26 mouse cellular contexts compared by ENCODE assay signal in genomic region chr16:30376237-30376636, GRCm38 (mm10). TPM values are rescaled to one million over a fixed set of nuclear protein-coding genes. Genes with fewer than 3 reads are reported as not detected.
DNase-seq lines count a peak whose midpoint lies in the region; ATAC-seq and TF ChIP-seq lines count a peak whose summit lies in the region.
"Had no signal": no experiment of that assay in that cellular context is flagged by ENCODE, and none has a peak within 500 bp of the region (broad histone marks: within the 10 kb centered on the region; RNA-seq: fewer than 3 reads in every experiment).

No protein-coding gene starts in this region.

- H3K36me3 ChIP-seq in liver, embryonic 13.5 days, result peaks cover 14% of the 10 kb centered on the region
- peaks cover 22% of the 10 kb centered on the region for H3K36me3 ChIP-seq in liver, embryonic 12.5 days
- peaks cover 45 to 64% of the 10 kb centered on the region in 2 experiments for H3K36me3 ChIP-seq in MEL (ENCODE audit: control insufficient read depth in 1 of 2, insufficient read depth in 2 of 2, low read length in 2 of 2)
- H3K36me3 ChIP-seq: embryonic facial prominence, embryonic 15.5 days had no signal

- no peak for TF ChIP-seq CTCF in MEL (IDR thresholded peaks at IDR 0.05 in 2 of 3, conservative IDR thresholded peaks at IDR 0.05 in 1 of 3; ENCODE audit: control insufficient read depth in 1 of 3, insufficient read depth in 1 of 3, low read depth in 2 of 3, low read length in 3 of 3, poor library complexity in 1 of 3, severe bottlenecking in 1 of 3)

- no peak overlapping the region for H3K9ac ChIP-seq in liver, embryonic 13.5 days
- no peak overlapping the region for H3K9ac ChIP-seq in liver, embryonic 12.5 days
- no peak overlapping the region for H3K9ac ChIP-seq in MEL (ENCODE audit: control insufficient read depth, low read depth, low read length, poor library complexity, severe bottlenecking)
- H3K9ac ChIP-seq: embryonic facial prominence, embryonic 13.5 days; embryonic facial prominence, embryonic 15.5 days; forebrain, embryonic 12.5 days had no signal

- H3K27me3 ChIP-seq in liver, embryonic 13.5 days, result no peaks in the 10 kb centered on the region
- no peaks in the 10 kb centered on the region for H3K27me3 ChIP-seq in liver, embryonic 12.5 days (replicated peaks)
- H3K27me3 ChIP-seq in MEL (ENCODE audit: control insufficient read depth in 1 of 2, insufficient read depth in 2 of 2, low read length in 2 of 2), result no peaks in the 10 kb centered on the region
- H3K27me3 ChIP-seq: CH12.LX; embryonic facial prominence, embryonic 13.5 days; embryonic facial prominence, embryonic 15.5 days; forebrain, embryonic 12.5 days had no signal

- 0 out of 4 replicates have a peak, but pooled peaks of 1 of the 2 experiments have one; percentile 6 for TF ChIP-seq EP300 in MEL (IDR thresholded peaks at IDR 0.05; ENCODE audit: low read depth in 1 of 2, low read length in 2 of 2)

- TF ChIP-seq RAD21 in MEL (IDR thresholded peaks at IDR 0.05; ENCODE audit: low read depth, low read length), result no peak

- intact Hi-C loops in heart, postnatal 36 days (cut with DNase I), result loop anchor here (10.0 kb wide), 1 partner anchor 699 kb away; no protein-coding TSS in a partner anchor

- no peaks in the 10 kb centered on the region for H3K9me3 ChIP-seq in liver, embryonic 13.5 days (replicated peaks)
- no peaks in the 10 kb centered on the region for H3K9me3 ChIP-seq in liver, embryonic 12.5 days (replicated peaks)
- no peaks in the 10 kb centered on the region for H3K9me3 ChIP-seq in MEL (replicated peaks; ENCODE audit: insufficient read depth, low read length)
- H3K9me3 ChIP-seq: embryonic facial prominence, embryonic 13.5 days; embryonic facial prominence, embryonic 15.5 days; forebrain, embryonic 10.5 days; forebrain, embryonic 12.5 days; G1E had no signal

- ATAC-seq in liver, embryonic 13.5 days (ENCODE audit: low read depth), result 0 out of 2 replicates have a peak, but pooled peaks have one; percentile 36
- ATAC-seq in liver, embryonic 12.5 days, result no peak
- ATAC-seq: CD4-positive, CD25-positive, alpha-beta regulatory T cell, adult 4 months; forebrain, embryonic 14.5 days; forebrain, embryonic 16.5 days had no signal

- no peak overlapping the region for H3K4me2 ChIP-seq in liver, embryonic 13.5 days
- no peak overlapping the region for H3K4me2 ChIP-seq in liver, embryonic 12.5 days
- H3K4me2 ChIP-seq: embryonic facial prominence, embryonic 13.5 days; embryonic facial prominence, embryonic 15.5 days; forebrain, embryonic 12.5 days had no signal

- peak; percentile 54 for DNase-seq in heart, adult 11 months
- DNase-seq in heart, postnatal 36 days, result no peak
- DNase-seq in liver, embryonic 13.5 days, result no peak
- DNase-seq in MEL (ENCODE audit: low read depth, low spot score), result no peak
- DNase-seq: adrenal gland, adult 2 months; adrenal gland, postnatal 10 days; adrenal gland, postnatal 25 days; B cell, adult 2 months; cerebellum, adult 11 months; cerebellum, adult 18-20 months; cerebellum, adult 8-10 months; cerebellum, adult 9-11 months; cerebellum, postnatal 14 days; cerebellum, postnatal 36 days; embryo, embryonic 11 days had no signal

- H3K4me1 ChIP-seq in liver, embryonic 13.5 days (replicated peaks), result peaks cover 48% of the 10 kb centered on the region
- peaks cover 36% of the 10 kb centered on the region for H3K4me1 ChIP-seq in liver, embryonic 12.5 days
- H3K4me1 ChIP-seq in MEL (ENCODE audit: control insufficient read depth in 1 of 2, insufficient read depth in 2 of 2, low read length in 2 of 2), result peaks cover 25 to 26% of the 10 kb centered on the region in 2 experiments
- H3K4me1 ChIP-seq: embryonic facial prominence, embryonic 13.5 days; embryonic facial prominence, embryonic 15.5 days; forebrain, embryonic 10.5 days; forebrain, embryonic 12.5 days had no signal

- H3K4me3 ChIP-seq in liver, embryonic 13.5 days (replicated peaks), result no peak overlapping the region
- no peak overlapping the region for H3K4me3 ChIP-seq in liver, embryonic 12.5 days
- H3K4me3 ChIP-seq in MEL (ENCODE audit: control insufficient read depth in 1 of 2, insufficient read depth in 1 of 2, low read depth in 2 of 2, low read length in 2 of 2), result no peak overlapping the region
- H3K4me3 ChIP-seq: embryonic facial prominence, embryonic 13.5 days; embryonic facial prominence, embryonic 15.5 days; erythroblast, embryonic 14.5 days; forebrain, embryonic 10.5 days; forebrain, embryonic 12.5 days had no signal

- no peak overlapping the region for H3K27ac ChIP-seq in liver, embryonic 13.5 days
- no peak overlapping the region for H3K27ac ChIP-seq in liver, embryonic 12.5 days
- peak overlapping the region; percentile 29; the same call in 1 of the 2 replicates for H3K27ac ChIP-seq in MEL (ENCODE audit: control insufficient read depth, low read depth, low read length)
- H3K27ac ChIP-seq: embryonic facial prominence, embryonic 13.5 days; embryonic facial prominence, embryonic 15.5 days; forebrain, embryonic 10.5 days; forebrain, embryonic 12.5 days had no signal

- peaks cover 79% of the 10 kb centered on the region for H3K79me2 ChIP-seq in MEL (ENCODE audit: control insufficient read depth, insufficient read depth, low read length, poor library complexity)

- 41% methylated on average over 3 of the region's 3 CpGs for WGBS in liver, embryonic 13.5 days (ENCODE audit: insufficient replicate concordance)
- 42% methylated on average over 3 of the region's 3 CpGs for WGBS in liver, embryonic 12.5 days (ENCODE audit: insufficient replicate concordance)

- no peak for TF ChIP-seq POLR2A in MEL (IDR thresholded peaks at IDR 0.05; ENCODE audit: control insufficient read depth in 1 of 2, insufficient read depth in 1 of 2, low read depth in 1 of 2, low read length in 2 of 2, poor library complexity in 1 of 2)

TF ChIP-seq in MEL, 35 proteins besides CTCF, POLR2A, EP300 and RAD21:
- TF ChIP-seq TBP (IDR thresholded peaks at IDR 0.05; ENCODE audit: low read depth, low read length), result no peak
- TF ChIP-seq ETS1 (IDR thresholded peaks at IDR 0.05; ENCODE audit: low read depth, low read length), result no peak

RNA-seq across cellular contexts. Expression of gene Atp13a3, which starts 29.5 kb away (rescaled TPM):
- 10 to 100 TPM; 53.9 to 56.4 TPM for total RNA-seq in heart, postnatal 36 days (2021)
- polyA plus RNA-seq in liver, embryonic 13.5 days (2015; fragmentation: Nextera tagmentation; extraction: Ambion mirVana), result 7.6 and 8.6 TPM in 2 replicates
- polyA plus RNA-seq in liver, embryonic 12.5 days (2016; fragmentation: Nextera tagmentation; extraction: Ambion mirVana), result 17.7 and 18.5 TPM in 2 replicates
- total RNA-seq in MEL (2012; rRNA removed), result 120 and 145 TPM in 2 replicates
- 100 to 1,000 TPM in 1 of 2 experiments, 10 to 100 TPM in 1; 93.3 to 117 TPM for polyA plus RNA-seq in MEL (2012; ENCODE audit: insufficient read depth in 1 of 2, insufficient read length in 2 of 2, low read depth in 1 of 2, low replicate concordance in 2 of 2, missing spikeins in 1 of 2)
